Mouse (Mus musculus): ENCODE results near the gene Nkd1. TPM values are rescaled to one million over a fixed set of nuclear protein-coding genes. Genes with fewer than 3 reads are reported as not detected.

The Nkd1 gene
- total RNA-seq, 2 experiments from 2014 or later: 3.1 to 4.5 TPM

- DNase-seq: no peak
- intact Hi-C loops (cut with DNase I; ENCODE audit: low total_unique reads): no loop called here
Measured at GRCm38 (mm10) chr8:88537081-88537480, 15.9 kb downstream of the Nkd1 start.

GRCm38 (mm10) chr8:88537998-88538975 is 17.1 kb downstream of the Nkd1 start:
- no peak for DNase-seq
- intact Hi-C loops (cut with DNase I; ENCODE audit: low total_unique reads): no loop called here

- DNase-seq: no peak
Measured at GRCm38 (mm10) chr8:88538976-88539371, 17.8 kb downstream of the Nkd1 start.

GRCm38 (mm10) chr8:88539963-88540362 is 18.8 kb downstream of the Nkd1 start:
- intact Hi-C loops (cut with DNase I; ENCODE audit: low total_unique reads): no loop called here

More at GRCm38 (mm10) chr8:88538976-88539371, 17.8 kb downstream of the Nkd1 start:
- intact Hi-C loops (cut with DNase I; ENCODE audit: low total_unique reads): no loop called here

GRCm38 (mm10) chr8:88542596-88543213 is 21.6 kb downstream of the Nkd1 start:
- intact Hi-C loops (cut with DNase I; ENCODE audit: low total_unique reads): no loop called here
- no peak for DNase-seq

More at GRCm38 (mm10) chr8:88539963-88540362, 18.8 kb downstream of the Nkd1 start:
- DNase-seq: no peak

- DNase-seq: no peak
- intact Hi-C loops (cut with DNase I; ENCODE audit: low total_unique reads): no loop called here
Measured at GRCm38 (mm10) chr8:88544677-88545076, 23.5 kb downstream of the Nkd1 start.

- intact Hi-C loops (cut with DNase I; ENCODE audit: low total_unique reads): no loop called here
- no peak for DNase-seq
Measured at GRCm38 (mm10) chr8:88545441-88545840, 24.3 kb downstream of the Nkd1 start.

GRCm38 (mm10) chr8:88546032-88546732 is 25.0 kb downstream of the Nkd1 start:
- intact Hi-C loops (cut with DNase I; ENCODE audit: low total_unique reads): no loop called here
- peak; percentile 20 for DNase-seq

- DNase-seq: peak; percentile 72
- intact Hi-C loops (cut with DNase I; ENCODE audit: low total_unique reads): no loop called here
Measured at GRCm38 (mm10) chr8:88555669-88556068, 34.5 kb downstream of the Nkd1 start.

GRCm38 (mm10) chr8:88559985-88560473 is 38.9 kb downstream of the Nkd1 start:
- DNase-seq: no peak
- intact Hi-C loops (cut with DNase I; ENCODE audit: low total_unique reads): no loop called here

- no peak for DNase-seq
- intact Hi-C loops (cut with DNase I; ENCODE audit: low total_unique reads): no loop called here
Measured at GRCm38 (mm10) chr8:88561402-88561801, 40.2 kb downstream of the Nkd1 start.

GRCm38 (mm10) chr8:88564256-88564903 is 43.2 kb downstream of the Nkd1 start:
- DNase-seq: no peak

GRCm38 (mm10) chr8:88566119-88566518 is 45.0 kb downstream of the Nkd1 start:
- no peak for DNase-seq
- intact Hi-C loops (cut with DNase I; ENCODE audit: low total_unique reads): no loop called here

More at GRCm38 (mm10) chr8:88564256-88564903, 43.2 kb downstream of the Nkd1 start:
- intact Hi-C loops (cut with DNase I; ENCODE audit: low total_unique reads): no loop called here

GRCm38 (mm10) chr8:88567314-88568121 is 46.4 kb downstream of the Nkd1 start:
- intact Hi-C loops (cut with DNase I; ENCODE audit: low total_unique reads): no loop called here
- DNase-seq: peak; percentile 53

GRCm38 (mm10) chr8:88568211-88568610 is 47.1 kb downstream of the Nkd1 start:
- DNase-seq: no peak
- intact Hi-C loops (cut with DNase I; ENCODE audit: low total_unique reads): no loop called here

GRCm38 (mm10) chr8:88569366-88569765 is 48.2 kb downstream of the Nkd1 start:
- DNase-seq: no peak
- intact Hi-C loops (cut with DNase I; ENCODE audit: low total_unique reads): no loop called here

GRCm38 (mm10) chr8:88570293-88570998 is 49.3 kb downstream of the Nkd1 start:
- intact Hi-C loops (cut with DNase I; ENCODE audit: low total_unique reads): no loop called here
- DNase-seq: peak; percentile 39

All from gastrocnemius, postnatal 14 days (tissue).